Mouse (Mus musculus) CH12.LX (cell line): ENCODE measurements at regions not wholly inside any gene's neighbourhood (a gene's known extent, or its start where the extent isn't known, plus 50 kb on each side); places are given as distances from the start of the nearest gene placed in this dataset.

Experiments
- CTCF ChIP-seq, 2 experiments: IDR thresholded peaks in 1 of 2; conservative IDR thresholded peaks in 1 of 2; 2 replicates each; pipeline ENCODE4 v1.5.1; 2011 to 2012; ENCODE audit warnings: low read depth in 2 of 2, low read length in 2 of 2, improper control_type of control experiment in 1 of 2, inconsistent platforms in 1 of 2, mild to moderate bottlenecking in 1 of 2, moderate library complexity in 1 of 2
- ELF1 ChIP-seq: IDR thresholded peaks from 2 replicates; pipeline ENCODE4 v1.6.1; 2014; ENCODE audit warnings: low read depth, mild to moderate bottlenecking, inconsistent platforms, low read length, improper control_type of control experiment
- EP300 ChIP-seq: IDR thresholded peaks from 2 replicates; pipeline ENCODE4 v1.6.1; 2011; ENCODE audit warnings: low read length, improper control_type of control experiment
- IRF4 ChIP-seq: IDR thresholded peaks from 2 replicates; pipeline ENCODE4 v1.6.1; 2014; ENCODE audit warnings: low read depth, mild to moderate bottlenecking, inconsistent platforms, low read length, improper control_type of control experiment
- MAZ ChIP-seq: IDR thresholded peaks from 2 replicates; pipeline ENCODE4 v1.6.1; 2012; ENCODE audit warnings: low read depth, mild to moderate bottlenecking, inconsistent platforms, low read length, improper control_type of control experiment, moderate library complexity
- NRF1 ChIP-seq: IDR thresholded peaks from 2 replicates; pipeline ENCODE4 v1.6.1; 2014; ENCODE audit warnings: low read depth, mild to moderate bottlenecking, inconsistent platforms, low read length, improper control_type of control experiment, moderate library complexity
- POLR2A ChIP-seq: IDR thresholded peaks from 2 replicates; pipeline ENCODE4 v1.6.1; 2011; ENCODE audit warnings: low read depth, mild to moderate bottlenecking, improper control_type of control experiment, low read length
- POLR2AphosphoS2 ChIP-seq: IDR thresholded peaks from 2 replicates; pipeline ENCODE4 v1.6.1; 2011; ENCODE audit warnings: low read depth, low read length, improper control_type of control experiment
- ZKSCAN1 ChIP-seq: IDR thresholded peaks from 2 replicates; pipeline ENCODE4 v1.6.1; 2012; ENCODE audit warnings: low read depth, inconsistent platforms, low read length, improper control_type of control experiment, borderline replicate concordance
- ZNF384 ChIP-seq: IDR thresholded peaks from 2 replicates; pipeline ENCODE4 v1.6.1; 2012; ENCODE audit warnings: low read depth, low read length, improper control_type of control experiment, inconsistent platforms

GRCm38 (mm10) chr17:48789846-48790245 lies 142.3 kb upstream of the Lrfn2 start:
- TF ChIP-seq POLR2A, result no peak
- no peak for TF ChIP-seq NRF1
- TF ChIP-seq ZNF384, result no peak
- no peak for TF ChIP-seq MAZ
- TF ChIP-seq CTCF (conservative IDR thresholded peaks at IDR 0.05 in 1 of 2, IDR thresholded peaks at IDR 0.05 in 1 of 2; ENCODE audit: low read depth in 2 of 2, low read length in 2 of 2), result no peak
- no peak for TF ChIP-seq ELF1
- TF ChIP-seq EP300, result no peak
- no peak for TF ChIP-seq POLR2AphosphoS2
- TF ChIP-seq ZKSCAN1, result no peak
- no peak for TF ChIP-seq IRF4
